Mouse (Mus musculus) liver (tissue): ENCODE measurements around the gene Yif1b.

ENCODE experiments used
- DNase-seq: peaks from one replicate; pipeline ENCODE4 v3.0.0-alpha.2; 2020; ENCODE audit warnings: mixed read lengths

The Yif1b gene

GRCm38 (mm10) chr7:29246015-29246414 is 7.9 kb downstream of the Yif1b start:
- no peak for DNase-seq

GRCm38 (mm10) chr7:29246619-29247313 is 8.6 kb downstream of the Yif1b start:
- no peak for DNase-seq

GRCm38 (mm10) chr7:29247314-29247700 is 9.2 kb downstream of the Yif1b start:
- DNase-seq = peak; percentile 83

GRCm38 (mm10) chr7:29247706-29248105 is 9.6 kb downstream of the Yif1b start:
- DNase-seq = peak; percentile 12

GRCm38 (mm10) chr7:29248261-29248841 is 10.2 kb downstream of the Yif1b start, which contains the start of gene 2200002D01Rik:
2200002D01Rik (minus strand) TSS chr7:29248466.
- peak; percentile 28 for DNase-seq

GRCm38 (mm10) chr7:29251166-29251565 is 13.0 kb downstream of the Yif1b start:
- no peak for DNase-seq

GRCm38 (mm10) chr7:29253842-29254241 is 15.7 kb downstream of the Yif1b start:
- no peak for DNase-seq

- DNase-seq = no peak
These were observed 17.7 kb downstream of the Yif1b start for GRCm38 (mm10) chr7:29255875-29256274.

- DNase-seq = no peak
These were observed 19.2 kb downstream of the Yif1b start for GRCm38 (mm10) chr7:29257368-29257767.

GRCm38 (mm10) chr7:29259781-29260730 is 21.9 kb downstream of the Yif1b start:
- DNase-seq = no peak

GRCm38 (mm10) chr7:29262151-29262550 is 24.0 kb downstream of the Yif1b start:
- no peak for DNase-seq

- DNase-seq = no peak
These were observed 25.7 kb downstream of the Yif1b start for GRCm38 (mm10) chr7:29263831-29264230.

- DNase-seq = no peak
These were observed 27.5 kb downstream of the Yif1b start for GRCm38 (mm10) chr7:29265636-29266035.

GRCm38 (mm10) chr7:29266931-29267330 is 28.8 kb downstream of the Yif1b start:
- DNase-seq = no peak

- no peak for DNase-seq
These were observed 32.3 kb downstream of the Yif1b start for GRCm38 (mm10) chr7:29270445-29270844.

GRCm38 (mm10) chr7:29271687-29272465 is 33.7 kb downstream of the Yif1b start:
- no peak for DNase-seq

GRCm38 (mm10) chr7:29276715-29277114 is 38.6 kb downstream of the Yif1b start:
- DNase-seq = no peak

GRCm38 (mm10) chr7:29277510-29277909 is 39.4 kb downstream of the Yif1b start:
- DNase-seq = no peak

GRCm38 (mm10) chr7:29279261-29279660 is 41.1 kb downstream of the Yif1b start:
- no peak for DNase-seq

- DNase-seq = no peak
These were observed 41.8 kb downstream of the Yif1b start for GRCm38 (mm10) chr7:29279924-29280323.

- DNase-seq = no peak
These were observed 42.7 kb downstream of the Yif1b start for GRCm38 (mm10) chr7:29280801-29281200.

- peak; percentile 66 for DNase-seq
These were observed 43.3 kb downstream of the Yif1b start, which contains the start of gene Spint2 for GRCm38 (mm10) chr7:29281201-29282073. Spint2 (minus strand) TSS chr7:29281912.
